Mouse (Mus musculus) liver, embryonic 14.5 days (tissue): ENCODE data around the gene Ccdc30. TPM values are rescaled to one million over a fixed set of nuclear protein-coding genes. Genes with fewer than 3 reads are reported as not detected.

Experiments used
- ATAC-seq: fragments of 200-750 bp; cut with Nextera tagmentation; 2 replicates; pipeline ENCODE4 v1.8.0; 2017; ENCODE audit warnings: moderate number of reproducible peaks, mild to moderate bottlenecking, moderate library complexity; ENCODE audit not compliant: insufficient read depth
- DNase-seq, 3 experiments: peaks; one replicate each; pipeline ENCODE4 v3.0.0-alpha.2; 2012 to 2013; ENCODE audit warnings: low read depth in 3 of 3, low spot score in 3 of 3
- H3K27ac ChIP-seq: fragments of 300-500 bp; sonication (generic); 2 replicates; pipeline ENCODE4 v1.5.1; 2014; ENCODE audit warnings: moderate library complexity, mild to moderate bottlenecking, control low read depth, inconsistent platforms
- H3K27me3 ChIP-seq: fragments of 300-500 bp; sonication (generic); 2 replicates; pipeline ENCODE4 v1.6.1; 2014; ENCODE audit warnings: mild to moderate bottlenecking, low read length, moderate library complexity; ENCODE audit not compliant: control insufficient read depth, insufficient read depth
- H3K36me3 ChIP-seq: fragments of 300-500 bp; sonication (generic); replicated peaks from 2 replicates; pipeline ENCODE4 v1.6.1; 2014; ENCODE audit warnings: low read depth; ENCODE audit not compliant: control insufficient read depth, insufficient read depth
- H3K4me1 ChIP-seq, 2 experiments: fragments of 200-500 bp in 1 of 2; fragments of 300-500 bp in 1 of 2; sonication (generic) in 1 of 2; replicated peaks; 2 replicates each; pipeline ENCODE4 v1.6.1; 2012 to 2014; ENCODE audit warnings: antibody characterized with exemption in 1 of 2, inconsistent platforms in 1 of 2, low read length in 1 of 2; ENCODE audit not compliant: control insufficient read depth in 2 of 2, insufficient read depth in 2 of 2
- H3K4me2 ChIP-seq: fragments of 300-500 bp; sonication (generic); 2 replicates; pipeline ENCODE4 v1.6.1; 2014; ENCODE audit warnings: low read depth, mild to moderate bottlenecking, control low read depth, moderate library complexity
- H3K4me3 ChIP-seq, 2 experiments: fragments of 200-500 bp in 1 of 2; fragments of 300-500 bp in 1 of 2; sonication (generic) in 1 of 2; 2 replicates each; pipeline ENCODE4 v1.5.1; 2012 to 2014; ENCODE audit warnings: low read depth in 2 of 2, low read length in 2 of 2, mild to moderate bottlenecking in 2 of 2, control low read depth in 1 of 2, inconsistent platforms in 1 of 2, moderate library complexity in 1 of 2; ENCODE audit not compliant: insufficient read depth in 1 of 2
- H3K9ac ChIP-seq: fragments of 300-500 bp; sonication (generic); replicated peaks from 2 replicates; pipeline ENCODE4 v1.6.1; 2014; ENCODE audit warnings: mild to moderate bottlenecking, control low read depth, moderate library complexity
- H3K9me3 ChIP-seq: fragments of 300-500 bp; sonication (generic); 2 replicates; pipeline ENCODE4 v1.6.1; 2016; ENCODE audit warnings: low read length, mixed read lengths; ENCODE audit not compliant: control insufficient read depth
- CTCF ChIP-seq: IDR thresholded peaks from 2 replicates; pipeline ENCODE4 v1.5.1; 2016; ENCODE audit warnings: antibody characterized with exemption, low read depth, control low read depth
- EP300 ChIP-seq: IDR thresholded peaks from 2 replicates; pipeline ENCODE4 v1.6.1; 2016; ENCODE audit warnings: antibody characterized with exemption, low read depth
- WGBS: fragments of 180-500 bp; shearing (Covaris S2); extraction: QIAGEN DNeasy Blood & Tissue Kit; methylation state at CpG from one replicate; pipeline ENCODE4 v1.1.7; 2014; ENCODE audit not compliant: insufficient replicate concordance; 5-methylcytosine and 5-hydroxymethylcytosine counted together
- polyA plus RNA-seq, 2 experiments: library from polyadenylated mRNA; depleted of rRNA in 1 of 2; stranded (reverse) in 1 of 2; unstranded in 1 of 2; fragments of >200 nt; fragmentation: Nextera tagmentation in 1 of 2; extraction: Ambion mirVana in 1 of 2; gene quantifications; 2 replicates each; pipeline versions ENCODE4 v1.2.1 to v1.2.3; 2012 to 2014

Ccdc30 gene
- polyA plus RNA-seq, 2 experiments, result 0.41 to 1.2 TPM

DNA sequence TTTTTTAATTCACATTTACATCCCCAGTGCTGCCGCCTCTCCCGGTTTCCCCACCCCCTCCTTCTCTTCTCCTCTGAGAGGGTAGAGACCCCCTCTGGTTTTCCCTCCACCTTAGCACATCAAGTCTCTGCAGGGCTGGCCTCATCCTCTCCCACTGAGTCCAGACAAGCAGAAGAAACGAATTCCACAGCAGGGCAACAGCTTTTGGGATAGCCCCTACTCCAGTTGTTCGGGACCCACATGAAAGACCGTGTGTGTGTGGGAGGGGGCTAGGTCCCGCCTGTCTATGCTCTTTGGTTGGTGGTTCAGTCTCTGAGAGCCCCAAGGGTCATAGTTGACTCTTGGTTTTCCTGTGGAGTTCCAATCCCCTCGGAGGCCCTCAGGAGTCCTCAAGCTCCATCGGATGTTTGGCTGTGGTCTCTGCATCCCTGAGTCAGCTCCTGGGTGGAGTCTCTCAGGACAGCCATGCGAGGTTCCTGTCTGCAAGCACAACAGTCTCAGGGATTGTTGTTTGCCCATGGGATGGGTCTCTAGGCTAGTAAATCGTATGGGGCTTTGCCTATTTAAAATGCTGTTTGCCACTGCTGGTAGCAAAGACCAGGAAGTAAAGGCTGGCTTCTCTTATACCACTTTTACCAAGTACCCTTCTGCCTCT lies 94.3 kb downstream of the Ccdc30 start:
- no peak for TF ChIP-seq CTCF
- TF ChIP-seq EP300, result no peak
- Histone ChIP-seq H3K27ac (no peak overlapping the region), H3K27me3 (no peaks in the 10 kb centered on the region), H3K4me2 (peak overlapping the region; percentile 98), H3K9me3 (no peaks in the 10 kb centered on the region), H3K4me3 (peak overlapping the region; percentile 89 to 92), H3K9ac (no peak overlapping the region), H3K36me3 (peaks cover 16% of the 10 kb centered on the region), H3K4me1 (peaks cover 8 to 14% of the 10 kb centered on the region in 2 experiments)
- 29% methylated on average over 10 of the region's 10 CpGs for WGBS
- ATAC-seq (peak; percentile 28), DNase-seq (no peak)

DNA sequence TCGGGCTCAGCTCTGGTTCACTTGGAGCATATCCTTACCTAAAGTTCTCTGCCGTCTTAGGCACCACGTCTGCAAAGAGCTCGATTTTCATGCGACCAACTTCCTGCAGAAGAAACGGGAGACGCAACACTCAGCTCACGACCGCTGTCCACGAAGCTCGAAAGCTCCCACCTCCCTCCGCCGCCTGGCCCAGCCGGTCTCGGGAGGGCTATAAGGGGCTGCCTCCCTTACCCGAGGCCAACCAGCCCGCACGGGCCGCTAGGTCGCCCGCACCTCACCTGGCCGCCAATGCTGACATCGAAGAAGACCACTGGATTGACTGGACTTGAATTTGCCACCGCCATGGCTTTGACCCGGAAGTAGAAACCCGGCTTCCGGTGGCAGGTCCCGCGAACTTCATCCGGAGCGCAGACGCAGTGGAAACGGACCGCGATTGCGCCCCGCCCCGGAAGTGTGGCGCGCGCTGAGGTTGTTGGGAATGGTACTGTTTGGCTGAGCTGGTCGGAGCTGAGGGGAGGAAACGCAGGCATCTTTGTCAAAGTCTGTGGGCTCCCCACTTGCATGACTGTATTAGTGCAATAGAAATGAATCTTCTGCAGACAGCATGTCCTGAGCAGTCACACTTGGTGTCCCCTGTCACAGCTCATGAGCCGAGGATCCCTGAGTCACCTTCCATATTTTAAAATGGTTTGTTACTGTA lies 95.0 kb downstream of the Ccdc30 start, which contains the start of gene Ppih:
Ppih (minus strand) TSS at position 416 of the 700 bp plus-strand sequence.
- Histone ChIP-seq H3K4me2 (peak within 1 kb of the TSS; percentile 98), H3K27me3 (no peaks in the 10 kb centered on the region), H3K27ac (peak within 1 kb of the TSS; percentile 61; the same call in 1 of the 2 replicates), H3K9ac (peak within 1 kb of the TSS; percentile 80), H3K4me1 (peaks cover 8 to 14% of the 10 kb centered on the region in 2 experiments), H3K36me3 (peaks cover 23% of the 10 kb centered on the region), H3K4me3 (peak within 1 kb of the TSS; percentile 89 to 92), H3K9me3 (no peaks in the 10 kb centered on the region)
- TF ChIP-seq CTCF, result no peak
- TF ChIP-seq EP300, result no peak
- peak; percentile 86 to 87 (median 86) for DNase-seq
- ATAC-seq, result peak; percentile 97
- WGBS, result under 1% methylated on average over 44 of the region's 44 CpGs

DNA sequence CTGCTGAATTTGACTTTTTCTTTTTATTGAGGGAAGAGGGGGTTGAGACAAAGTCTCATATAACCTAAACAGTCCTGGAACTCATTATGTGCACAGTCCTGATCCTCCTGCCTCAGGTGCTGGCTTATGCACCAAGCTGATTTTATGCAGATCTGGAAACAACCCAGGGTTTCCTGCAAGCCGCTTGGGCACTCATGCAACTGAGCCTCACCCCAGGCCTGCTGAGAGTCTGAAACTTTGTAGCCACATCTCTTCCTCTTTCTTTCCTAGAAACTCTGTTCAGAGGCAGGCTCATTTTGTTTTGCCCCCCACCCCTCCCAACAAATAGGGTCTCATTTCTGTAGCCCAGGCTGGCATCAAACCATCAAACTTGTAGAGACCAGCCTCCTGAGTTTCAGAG lies 101.6 kb downstream of the Ccdc30 start:
- DNase-seq (no peak), ATAC-seq (no peak)
- TF ChIP-seq EP300 (no peak), CTCF (no peak)
- H3K4me1 ChIP-seq, result no peaks in the 10 kb centered on the region
- 81% methylated on average over 1 of the region's 1 CpGs for WGBS
- no peak overlapping the region for H3K4me3 ChIP-seq
- no peak overlapping the region for H3K27ac ChIP-seq
- H3K9ac ChIP-seq, result no peak overlapping the region
- H3K4me2 ChIP-seq, result no peak overlapping the region
- no peaks in the 10 kb centered on the region for H3K27me3 ChIP-seq
- H3K9me3 ChIP-seq, result no peaks in the 10 kb centered on the region
- H3K36me3 ChIP-seq, result peaks cover 32% of the 10 kb centered on the region

DNA sequence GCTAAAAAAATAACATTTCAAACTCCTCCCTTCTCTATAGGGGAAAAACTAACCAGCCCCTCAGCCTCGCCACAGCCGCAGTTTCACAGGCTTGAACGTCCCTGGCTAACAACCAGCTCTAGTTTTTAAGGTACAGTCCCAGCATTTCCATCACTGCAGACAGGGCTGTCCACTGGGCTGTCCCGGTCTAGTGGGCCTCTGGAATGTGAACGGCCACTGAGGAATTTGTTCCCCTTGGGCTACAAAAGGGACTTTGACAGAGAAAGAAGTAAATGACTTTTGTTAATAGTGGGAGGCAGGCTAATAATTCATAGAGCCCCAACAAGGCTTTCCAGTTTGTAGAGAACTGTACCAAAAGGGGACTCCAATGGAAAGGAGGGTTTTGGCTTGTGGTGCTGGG lies 109.9 kb downstream of the Ccdc30 start:
- H3K4me3 ChIP-seq, result no peak overlapping the region
- ATAC-seq, result no peak
- TF ChIP-seq CTCF, result no peak
- no peak for TF ChIP-seq EP300
- H3K4me1 ChIP-seq, result no peaks in the 10 kb centered on the region
- no peak overlapping the region for H3K9ac ChIP-seq
- DNase-seq, result no peak
- H3K27me3 ChIP-seq, result no peaks in the 10 kb centered on the region
- H3K27ac ChIP-seq, result no peak overlapping the region
- H3K9me3 ChIP-seq, result no peaks in the 10 kb centered on the region
- WGBS, result 84% methylated on average over 5 of the region's 5 CpGs
- peaks cover 10% of the 10 kb centered on the region for H3K36me3 ChIP-seq
- no peak overlapping the region for H3K4me2 ChIP-seq

DNA sequence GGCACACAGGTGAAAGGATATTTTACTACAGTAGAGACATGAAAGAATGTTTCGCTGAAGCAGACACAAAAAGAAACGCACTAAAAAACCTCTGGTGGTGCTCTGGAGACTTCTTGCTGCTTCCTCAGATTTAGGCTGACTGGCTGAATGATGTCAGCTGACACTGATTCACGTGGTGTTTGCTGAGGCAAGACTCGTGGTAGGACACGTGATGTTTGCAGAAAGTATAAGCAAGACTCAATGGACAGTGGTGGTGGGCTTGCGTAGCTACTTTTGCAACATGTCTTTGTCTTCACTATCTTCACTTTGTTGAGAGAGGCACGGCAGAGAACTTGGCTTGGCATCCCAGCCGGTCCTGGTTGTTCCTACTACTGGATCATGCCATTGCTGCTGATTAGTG lies 112.0 kb downstream of the Ccdc30 start:
- H3K9me3 ChIP-seq, result no peaks in the 10 kb centered on the region
- WGBS, result 80% methylated on average over 8 of the region's 8 CpGs
- no peaks in the 10 kb centered on the region for H3K27me3 ChIP-seq
- no peak overlapping the region for H3K9ac ChIP-seq
- H3K4me3 ChIP-seq, result no peak overlapping the region
- no peak for TF ChIP-seq EP300
- TF ChIP-seq CTCF, result no peak
- no peaks in the 10 kb centered on the region for H3K4me1 ChIP-seq
- ATAC-seq (no peak), DNase-seq (no peak)
- no peak overlapping the region for H3K27ac ChIP-seq
- H3K36me3 ChIP-seq, result peaks cover 2% of the 10 kb centered on the region; the same call in 1 of the 2 replicates
- no peak overlapping the region for H3K4me2 ChIP-seq
